ENCODE assay signal across 11 mouse cellular contexts in the genomic region with DNA sequence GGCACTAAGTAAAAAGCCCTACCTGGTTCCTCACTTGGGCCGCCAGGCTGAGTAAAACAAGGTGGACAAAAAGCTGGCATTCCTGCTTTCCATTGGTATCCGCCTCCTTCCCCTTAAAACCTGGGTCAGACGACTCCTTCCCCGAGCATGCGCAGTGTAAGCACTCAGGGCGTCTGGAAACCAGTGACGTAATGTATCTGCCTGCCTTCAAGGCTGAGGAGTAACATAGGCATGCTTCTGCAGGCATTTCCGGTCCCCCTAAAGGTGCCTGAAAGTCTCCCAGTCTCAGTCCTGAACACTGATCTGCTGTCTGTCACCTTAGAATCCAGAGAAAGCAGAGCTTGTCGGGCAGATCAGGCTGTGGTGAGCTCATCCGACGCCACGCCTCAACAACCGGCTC.
DNase-seq lines count a peak whose midpoint lies in the region; ATAC-seq lines count a peak whose summit lies in the region.
"Had no signal": no experiment of that assay in that cellular context is flagged by ENCODE, and none has a peak within 500 bp of the region (broad histone marks: within the 10 kb centered on the region; RNA-seq: fewer than 3 reads in every experiment).

No protein-coding gene starts in this region.

- no peak overlapping the region for H3K4me3 ChIP-seq in limb, embryonic 12.5 days (replicated peaks)
- H3K4me3 ChIP-seq: hindbrain, embryonic 15.5 days had no signal

- H3K36me3 ChIP-seq in limb, embryonic 12.5 days, result no peaks in the 10 kb centered on the region
- H3K36me3 ChIP-seq: hindbrain, embryonic 15.5 days had no signal

- H3K4me2 ChIP-seq in limb, embryonic 12.5 days, result no peak overlapping the region
- H3K4me2 ChIP-seq: hindbrain, embryonic 15.5 days had no signal

- no peak overlapping the region for H3K9ac ChIP-seq in limb, embryonic 12.5 days (replicated peaks)
- H3K9ac ChIP-seq: hindbrain, embryonic 15.5 days had no signal

- H3K27ac ChIP-seq in limb, embryonic 12.5 days, result peak overlapping the region; percentile 68; the same call in 1 of the 2 replicates
- H3K27ac ChIP-seq: hindbrain, embryonic 15.5 days; macrophage had no signal

- no peaks in the 10 kb centered on the region for H3K9me3 ChIP-seq in limb, embryonic 12.5 days
- H3K9me3 ChIP-seq: hindbrain, embryonic 15.5 days had no signal

- H3K4me1 ChIP-seq in limb, embryonic 12.5 days (replicated peaks), result peaks cover 43% of the 10 kb centered on the region

- no peaks in the 10 kb centered on the region for H3K27me3 ChIP-seq in limb, embryonic 12.5 days
- H3K27me3 ChIP-seq: hindbrain, embryonic 15.5 days had no signal

- 46% methylated on average over 13 of the region's 13 CpGs for WGBS in limb, embryonic 12.5 days

- peak; percentile 72 for DNase-seq in embryo, embryonic 10 days (ENCODE audit: low spot score)
- no peak for DNase-seq in embryo, embryonic 10.5 days (ENCODE audit: low spot score)
- peak; percentile 8 for DNase-seq in kidney, postnatal 14 days
- DNase-seq in kidney, adult 9 months, result no peak
- peak; percentile 34 for DNase-seq in urinary bladder, adult 2 months (ENCODE audit: low spot score)
- no peak for DNase-seq in spleen, adult 18-20 months
- no peak for DNase-seq in layer of hippocampus, adult 11-12 months (ENCODE audit: low spot score)
- DNase-seq: thymus, postnatal 4 days had no signal

- no peak for ATAC-seq in limb, embryonic 12.5 days (ENCODE audit: insufficient number of reproducible peaks, insufficient read depth, low FRiP score, low TSS enrichment, low read depth)

Comparison
In these comparisons a context has a peak if more than half of its experiments do, and no peak if none do; other contexts are left out.
1. DNase-seq: peak in embryo, embryonic 10 days (single experiment), kidney, postnatal 14 days (single experiment) and urinary bladder, adult 2 months (single experiment); none in embryo, embryonic 10.5 days (single experiment), kidney, adult 9 months (single experiment), spleen, adult 18-20 months (0 of 2) and layer of hippocampus, adult 11-12 months (single experiment).